Mouse (Mus musculus) lung, embryonic 15.5 days (tissue): Measurements from ENCODE around the gene Arhgap4. TPM values are rescaled to one million over a fixed set of nuclear protein-coding genes. Genes with fewer than 3 reads are reported as not detected.

ENCODE experiments used
- ATAC-seq: fragments of 200-750 bp; cut with Nextera tagmentation; 2 replicates; pipeline ENCODE4 v1.8.0; 2017; ENCODE audit warnings: moderate number of reproducible peaks, borderline replicate concordance; ENCODE audit not compliant: low FRiP score, low TSS enrichment; ENCODE audit errors: extremely low read depth
- H3K27ac ChIP-seq: fragments of 300-500 bp; sonication (generic); 2 replicates; pipeline ENCODE4 v1.5.1; 2015; ENCODE audit warnings: moderate library complexity, mild to moderate bottlenecking, inconsistent platforms
- H3K27me3 ChIP-seq: fragments of 300-500 bp; sonication (generic); 2 replicates; pipeline ENCODE4 v1.6.1; 2015; ENCODE audit warnings: inconsistent platforms
- H3K36me3 ChIP-seq: fragments of 300-500 bp; sonication (generic); 2 replicates; pipeline ENCODE4 v1.6.1; 2015; ENCODE audit warnings: inconsistent platforms
- H3K4me1 ChIP-seq: fragments of 300-500 bp; sonication (generic); 2 replicates; pipeline ENCODE4 v1.6.1; 2015; ENCODE audit warnings: inconsistent platforms
- H3K4me2 ChIP-seq: fragments of 300-500 bp; sonication (generic); 2 replicates; pipeline ENCODE4 v1.6.1; 2015; ENCODE audit warnings: inconsistent platforms, mild to moderate bottlenecking, moderate library complexity
- H3K4me3 ChIP-seq: fragments of 300-500 bp; sonication (generic); 2 replicates; pipeline ENCODE4 v1.5.1; 2015; ENCODE audit warnings: mild to moderate bottlenecking, inconsistent platforms
- H3K9ac ChIP-seq: fragments of 300-500 bp; sonication (generic); 2 replicates; pipeline ENCODE4 v1.6.1; 2015; ENCODE audit warnings: inconsistent platforms
- H3K9me3 ChIP-seq: fragments of 300-500 bp; sonication (generic); 2 replicates; pipeline ENCODE4 v1.6.1; 2016; ENCODE audit warnings: inconsistent platforms
- WGBS: fragments of 180-500 bp; shearing (Covaris S2); methylation state at CpG from one replicate; pipeline ENCODE4 v1.1.7; 2015; 5-methylcytosine and 5-hydroxymethylcytosine counted together
- polyA plus RNA-seq: library from polyadenylated mRNA; unstranded; fragments of >200 nt; fragmentation: Nextera tagmentation; extraction: Ambion mirVana; gene quantifications from 2 replicates; pipeline ENCODE4 v1.2.1, GENCODE M21; 2015

Arhgap4 gene
- polyA plus RNA-seq, result 2.0 and 4.3 TPM in 2 replicates

- Histone ChIP-seq H3K27ac (peak within 1 kb of the TSS; percentile 82), H3K27me3 (no peaks in the 10 kb centered on the region), H3K4me3 (peak within 1 kb of the TSS; percentile 58), H3K36me3 (peaks cover 8% of the 10 kb centered on the region; the same call in 1 of the 2 replicates), H3K9ac (peak within 1 kb of the TSS; percentile 63), H3K4me1 (0 out of 2 replicates have a peak, but pooled peaks cover 4% of the 10 kb centered on the region), H3K4me2 (peak within 1 kb of the TSS; percentile 74), H3K9me3 (no peaks in the 10 kb centered on the region)
- ATAC-seq, result peak; percentile 98
- WGBS, result 13% methylated on average over 43 of the region's 43 CpGs
Measured at GRCm38 (mm10) chrX:73921823-73922549, at the start of gene Arhgap4, which contains the start of gene Naa10. TSS of gene Arhgap4 (minus strand) at chrX:73921870. TSS of gene Naa10 (minus strand) at chrX:73921944.

DNA sequence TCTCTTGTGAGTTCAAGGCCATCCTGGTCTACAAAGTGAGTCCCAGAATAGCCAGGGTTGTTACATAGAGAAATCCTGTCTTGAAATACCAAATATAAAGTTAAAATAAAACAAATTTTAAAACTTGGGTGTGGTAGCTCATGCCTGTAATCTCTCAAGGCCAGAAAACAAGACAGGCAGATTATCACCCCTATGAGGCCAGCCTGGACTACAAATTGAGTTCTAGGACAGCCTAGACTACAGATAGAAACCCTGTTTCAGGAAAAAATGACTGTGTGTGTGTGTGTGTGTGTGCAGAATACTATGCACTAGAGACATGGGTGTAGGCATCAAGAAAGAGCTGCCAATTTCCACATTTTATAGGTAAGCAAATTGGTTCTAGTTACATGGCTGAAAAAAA, 49.1 kb upstream of the Arhgap4 start:
- no peak overlapping the region for H3K4me2 ChIP-seq
- no peaks in the 10 kb centered on the region for H3K36me3 ChIP-seq
- ATAC-seq, result no peak

GRCm38 (mm10) chrX:73969729-73970128, 48.1 kb upstream of the Arhgap4 start:
- ATAC-seq, result no peak
- H3K4me1 ChIP-seq, result 0 out of 2 replicates have a peak, but pooled peaks cover 2% of the 10 kb centered on the region
- H3K9me3 ChIP-seq, result no peaks in the 10 kb centered on the region
- no peak overlapping the region for H3K4me2 ChIP-seq
- no peak overlapping the region for H3K4me3 ChIP-seq
- H3K27me3 ChIP-seq, result no peaks in the 10 kb centered on the region
- H3K27ac ChIP-seq, result no peak overlapping the region
- WGBS, result 82% methylated on average over 2 of the region's 2 CpGs
- no peak overlapping the region for H3K9ac ChIP-seq
- no peaks in the 10 kb centered on the region for H3K36me3 ChIP-seq

More for the DNA sequence above, 49.1 kb upstream of the Arhgap4 start:
- Histone ChIP-seq H3K4me3 (no peak overlapping the region), H3K27ac (no peak overlapping the region), H3K9ac (no peak overlapping the region), H3K27me3 (no peaks in the 10 kb centered on the region), H3K4me1 (0 out of 2 replicates have a peak, but pooled peaks cover 2% of the 10 kb centered on the region), H3K9me3 (no peaks in the 10 kb centered on the region)

- no peaks in the 10 kb centered on the region for H3K9me3 ChIP-seq
- H3K36me3 ChIP-seq, result no peaks in the 10 kb centered on the region
- no peak overlapping the region for H3K9ac ChIP-seq
- H3K4me3 ChIP-seq, result no peak overlapping the region
- ATAC-seq, result no peak
- H3K27me3 ChIP-seq, result no peaks in the 10 kb centered on the region
- H3K4me2 ChIP-seq, result no peak overlapping the region
- 92% methylated on average over 1 of the region's 1 CpGs for WGBS
- peaks cover 6% of the 10 kb centered on the region for H3K4me1 ChIP-seq
- no peak overlapping the region for H3K27ac ChIP-seq
Measured at GRCm38 (mm10) chrX:73969167-73969566, 47.5 kb upstream of the Arhgap4 start.

DNA sequence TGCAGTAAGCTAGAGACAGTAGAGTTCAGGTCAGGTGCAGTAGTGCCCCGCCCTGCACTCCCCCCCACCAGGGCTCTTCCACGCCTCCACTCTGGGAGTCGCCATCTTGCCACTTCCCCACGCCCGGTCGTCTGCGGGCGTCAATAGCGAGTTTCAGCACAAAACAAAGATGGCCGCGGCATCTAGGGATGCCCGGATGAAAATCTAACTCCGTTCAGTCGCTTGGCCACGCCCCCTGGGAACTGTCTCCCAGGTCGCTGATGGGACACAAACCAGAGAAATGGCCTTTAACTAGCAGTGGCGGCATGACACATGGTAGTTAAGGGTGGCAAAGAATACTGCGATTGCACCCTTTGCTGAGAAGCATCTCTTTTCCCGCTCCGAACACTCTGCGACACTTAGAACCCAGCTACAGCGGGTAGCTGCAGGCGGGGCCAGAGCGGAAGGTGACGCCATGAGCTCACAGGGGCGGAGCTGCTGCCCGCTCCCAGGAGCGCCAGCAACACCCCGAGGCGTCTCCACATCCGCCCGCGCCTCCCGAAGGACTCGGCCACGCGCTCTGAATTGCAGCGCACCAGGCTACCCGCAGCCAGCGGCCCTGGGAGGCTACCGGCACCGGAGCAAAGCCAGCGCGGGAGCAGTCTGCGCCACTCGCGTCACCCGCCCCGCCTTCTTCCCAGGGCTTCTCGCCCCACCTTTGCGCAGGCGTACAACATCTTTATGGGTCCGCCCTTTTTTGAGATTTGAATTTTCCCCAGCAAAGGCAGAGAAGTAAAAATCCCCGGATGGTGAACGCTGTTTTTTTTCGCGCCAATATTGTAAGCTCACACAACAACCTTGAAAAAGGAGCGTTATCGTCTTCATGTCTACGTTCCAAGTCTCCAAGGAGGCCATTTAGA, 45.8 kb upstream of the Arhgap4 start:
- no peaks in the 10 kb centered on the region for H3K27me3 ChIP-seq
- H3K36me3 ChIP-seq, result no peaks in the 10 kb centered on the region
- H3K4me1 ChIP-seq, result peaks cover 18% of the 10 kb centered on the region
- H3K9ac ChIP-seq, result peak overlapping the region; percentile 59
- peak overlapping the region; percentile 99 for H3K27ac ChIP-seq
- peak; percentile 88 for ATAC-seq
- peak overlapping the region; percentile 59 for H3K4me3 ChIP-seq
- H3K4me2 ChIP-seq, result peak overlapping the region; percentile 53
- H3K9me3 ChIP-seq, result no peaks in the 10 kb centered on the region
- WGBS, result 16% methylated on average over 48 of the region's 60 CpGs

- WGBS, result 16% methylated on average over 57 of the region's 58 CpGs
- Histone ChIP-seq H3K9me3 (no peaks in the 10 kb centered on the region), H3K27me3 (no peaks in the 10 kb centered on the region), H3K9ac (peak within 1 kb of the TSS; percentile 59), H3K4me3 (peak within 1 kb of the TSS; percentile 59), H3K4me2 (peak within 1 kb of the TSS; percentile 70), H3K4me1 (peaks cover 18% of the 10 kb centered on the region), H3K27ac (peak within 1 kb of the TSS; percentile 99), H3K36me3 (no peaks in the 10 kb centered on the region)
- ATAC-seq, result peak; percentile 73
Measured at GRCm38 (mm10) chrX:73966248-73967176, 44.8 kb upstream of the Arhgap4 start, which contains the start of gene Hcfc1. TSS of gene Hcfc1 (minus strand) at chrX:73966357.

DNA sequence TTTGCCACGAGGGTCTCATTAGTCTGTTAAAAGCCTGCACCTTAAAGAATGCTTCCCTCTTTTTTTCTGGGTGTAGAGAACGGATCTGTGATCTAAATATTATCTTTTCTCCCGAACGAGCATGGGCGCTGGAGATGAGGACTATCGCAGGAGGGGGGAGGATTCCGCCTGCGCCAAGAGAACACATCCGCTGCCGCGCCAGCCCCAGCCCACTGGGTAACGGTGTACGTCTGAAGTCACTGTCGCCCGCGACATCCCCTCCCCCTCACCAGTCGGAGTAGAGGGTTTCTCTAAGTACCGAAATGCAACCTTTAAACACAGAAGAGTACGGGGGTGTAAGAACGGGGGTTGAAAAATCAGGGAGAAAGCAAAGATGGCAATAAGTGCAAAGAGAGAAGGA, 43.6 kb upstream of the Arhgap4 start:
- 13% methylated on average over 20 of the region's 20 CpGs for WGBS

DNA sequence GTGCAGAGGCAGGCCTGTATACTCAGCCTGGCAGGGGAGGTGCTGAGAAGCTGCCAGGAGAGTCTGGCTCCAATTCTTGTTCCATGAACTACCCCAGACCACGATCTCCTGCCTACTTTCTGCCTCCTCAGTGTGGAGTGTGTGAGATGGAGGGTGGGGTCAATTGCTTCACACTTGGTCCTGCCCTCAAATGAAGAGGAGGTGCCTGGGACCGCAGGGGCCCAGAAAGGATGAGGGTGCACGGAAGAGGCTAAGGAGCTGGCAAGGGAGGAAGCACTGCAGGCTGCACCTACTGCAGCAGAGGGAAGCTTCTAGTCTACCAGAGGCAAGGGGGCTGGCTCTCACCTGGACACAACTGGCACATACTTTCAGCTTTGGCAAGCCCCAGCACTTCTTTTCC, 42.7 kb upstream of the Arhgap4 start:
- Histone ChIP-seq H3K9ac (peak overlapping the region; percentile 59), H3K27ac (peak overlapping the region; percentile 41; the same call in 1 of the 2 replicates), H3K4me2 (peak overlapping the region; percentile 70), H3K4me1 (peaks cover 18% of the 10 kb centered on the region), H3K9me3 (no peaks in the 10 kb centered on the region), H3K27me3 (no peaks in the 10 kb centered on the region), H3K36me3 (peaks cover 2% of the 10 kb centered on the region; the same call in 1 of the 2 replicates), H3K4me3 (peak overlapping the region; percentile 59)
- WGBS, result 26% methylated on average over 3 of the region's 3 CpGs
- no peak for ATAC-seq

More for the DNA sequence above, 43.6 kb upstream of the Arhgap4 start:
- H3K4me3 ChIP-seq, result peak overlapping the region; percentile 59
- H3K27ac ChIP-seq, result peak overlapping the region; percentile 99
- peak overlapping the region; percentile 70 for H3K4me2 ChIP-seq
- peaks cover 18% of the 10 kb centered on the region for H3K4me1 ChIP-seq
- H3K9ac ChIP-seq, result peak overlapping the region; percentile 59
- H3K27me3 ChIP-seq, result no peaks in the 10 kb centered on the region
- no peaks in the 10 kb centered on the region for H3K36me3 ChIP-seq
- no peak for ATAC-seq
- H3K9me3 ChIP-seq, result no peaks in the 10 kb centered on the region

- no peaks in the 10 kb centered on the region for H3K9me3 ChIP-seq
- peaks cover 85% of the 10 kb centered on the region for H3K36me3 ChIP-seq
- no peak overlapping the region for H3K4me2 ChIP-seq
- H3K9ac ChIP-seq, result no peak overlapping the region
- H3K27ac ChIP-seq, result no peak overlapping the region
- ATAC-seq, result no peak
- H3K4me3 ChIP-seq, result no peak overlapping the region
- WGBS, result 90% methylated on average over 6 of the region's 6 CpGs
- no peaks in the 10 kb centered on the region for H3K27me3 ChIP-seq
- no peaks in the 10 kb centered on the region for H3K4me1 ChIP-seq
Measured at GRCm38 (mm10) chrX:73954988-73955387, 33.3 kb upstream of the Arhgap4 start.

- 78% methylated on average over 5 of the region's 5 CpGs for WGBS
Measured at GRCm38 (mm10) chrX:73952603-73953002, 30.9 kb upstream of the Arhgap4 start.

DNA sequence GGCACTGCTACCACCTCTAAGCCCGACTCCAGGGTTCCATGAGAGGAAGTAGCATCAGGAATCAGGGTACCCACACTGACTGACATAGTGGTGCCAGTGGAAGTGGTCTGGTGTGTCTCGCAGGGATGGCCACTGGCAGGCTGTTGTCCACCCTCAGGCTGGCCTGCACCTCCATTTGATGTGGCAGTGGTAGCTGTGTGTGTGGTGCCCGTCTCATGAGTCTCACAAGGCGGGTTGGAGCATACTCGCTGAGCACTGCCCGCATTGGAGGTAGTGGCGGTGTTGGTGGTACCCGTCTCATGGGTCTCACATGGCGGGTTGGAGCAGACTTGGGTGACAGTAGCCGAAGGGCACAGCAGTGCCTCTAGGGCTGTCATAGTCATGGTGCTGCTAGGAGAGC, 27.7 kb upstream of the Arhgap4 start:
- H3K36me3 ChIP-seq, result peaks cover 93% of the 10 kb centered on the region

More at GRCm38 (mm10) chrX:73952603-73953002, 30.9 kb upstream of the Arhgap4 start:
- Histone ChIP-seq H3K9ac (no peak overlapping the region), H3K27ac (no peak overlapping the region), H3K27me3 (no peaks in the 10 kb centered on the region), H3K9me3 (no peaks in the 10 kb centered on the region), H3K4me1 (no peaks in the 10 kb centered on the region), H3K36me3 (peaks cover 88% of the 10 kb centered on the region), H3K4me2 (no peak overlapping the region), H3K4me3 (no peak overlapping the region)
- no peak for ATAC-seq

More for the DNA sequence above, 27.7 kb upstream of the Arhgap4 start:
- Histone ChIP-seq H3K27ac (no peak overlapping the region), H3K27me3 (no peaks in the 10 kb centered on the region), H3K4me3 (no peak overlapping the region), H3K9ac (no peak overlapping the region), H3K4me1 (no peaks in the 10 kb centered on the region), H3K9me3 (no peaks in the 10 kb centered on the region), H3K4me2 (no peak overlapping the region)
- ATAC-seq, result no peak
- 90% methylated on average over 10 of the region's 10 CpGs for WGBS
